Mouse (Mus musculus): ENCODE measurements around the gene Trim63.
A peak's percentile ranks its signal among the peaks of the same experiment; 100 is the strongest.
"Not testable (repeated sequence)": the region's sequence is repeated elsewhere in the genome, so short reads cannot be mapped to it uniquely, and the experiment has no call there.

The Trim63 gene

GRCm38 (mm10) chr4:134299498-134299810 lies 15.5 kb upstream of the Trim63 start:
- no peak for DNase-seq

GRCm38 (mm10) chr4:134300316-134300715 lies 14.6 kb upstream of the Trim63 start:
- DNase-seq: no peak

- no peak for DNase-seq
These were observed 12.8 kb upstream of the Trim63 start for GRCm38 (mm10) chr4:134302084-134302483.

- DNase-seq: no peak
These were observed 8.0 kb upstream of the Trim63 start for GRCm38 (mm10) chr4:134306963-134307362.

- peak; percentile 44 to 62 for DNase-seq
These were observed 7.4 kb upstream of the Trim63 start for GRCm38 (mm10) chr4:134307367-134308072.

GRCm38 (mm10) chr4:134310106-134310505 lies 4.8 kb upstream of the Trim63 start:
- DNase-seq: no peak

- DNase-seq: no peak
These were observed 4.3 kb upstream of the Trim63 start for GRCm38 (mm10) chr4:134310656-134311055.

- DNase-seq: no peak
These were observed 3.1 kb upstream of the Trim63 start for GRCm38 (mm10) chr4:134311784-134312183.

- DNase-seq: no peak
These were observed 2.6 kb upstream of the Trim63 start for GRCm38 (mm10) chr4:134312341-134312740.

GRCm38 (mm10) chr4:134312901-134313300 lies 2.0 kb upstream of the Trim63 start:
- DNase-seq: peak; percentile 44 to 61

- peak; percentile 71 to 81 for DNase-seq
These were observed 752 bp upstream of the Trim63 start for GRCm38 (mm10) chr4:134314081-134314655.

GRCm38 (mm10) chr4:134315470-134315869 lies 550 bp downstream of the Trim63 start:
- DNase-seq: no peak

- DNase-seq: no peak
These were observed 1.5 kb downstream of the Trim63 start for GRCm38 (mm10) chr4:134316390-134316789.

GRCm38 (mm10) chr4:134319074-134319473 lies 4.2 kb downstream of the Trim63 start:
- DNase-seq: no peak

GRCm38 (mm10) chr4:134319674-134320073 lies 4.8 kb downstream of the Trim63 start:
- DNase-seq: no peak

GRCm38 (mm10) chr4:134321524-134321923 lies 6.6 kb downstream of the Trim63 start:
- no peak for DNase-seq

GRCm38 (mm10) chr4:134324655-134325054 lies 9.7 kb downstream of the Trim63 start:
- no peak for DNase-seq

- DNase-seq: no peak
These were observed 12.1 kb downstream of the Trim63 start for GRCm38 (mm10) chr4:134326859-134327530.

GRCm38 (mm10) chr4:134328151-134328550 lies 13.2 kb downstream of the Trim63 start:
- DNase-seq: no peak

GRCm38 (mm10) chr4:134328832-134329231 lies 13.9 kb downstream of the Trim63 start:
- no peak for DNase-seq

GRCm38 (mm10) chr4:134330281-134330680 lies 15.4 kb downstream of the Trim63 start:
- DNase-seq: no peak

- not testable (repeated sequence) for DNase-seq
These were observed 26.3 kb downstream of the Trim63 start for GRCm38 (mm10) chr4:134341231-134341630.

- no peak for DNase-seq
These were observed 27.4 kb downstream of the Trim63 start for GRCm38 (mm10) chr4:134342213-134342779.

Measured in cerebellum, postnatal 10 days (tissue).